Mouse (Mus musculus): ENCODE data around the gene Btbd9.

GRCm38 (mm10) chr17:30309627-30310026 lies 266.7 kb downstream of the Btbd9 start:
- TF ChIP-seq CTCF (IDR thresholded peaks at IDR 0.05; ENCODE audit: extremely low read depth, insufficient read depth, low read length) (no peak), POLR2A (IDR thresholded peaks at IDR 0.05; ENCODE audit: extremely low read depth, insufficient read depth, low read length) (no peak)
